In the genomic region with DNA sequence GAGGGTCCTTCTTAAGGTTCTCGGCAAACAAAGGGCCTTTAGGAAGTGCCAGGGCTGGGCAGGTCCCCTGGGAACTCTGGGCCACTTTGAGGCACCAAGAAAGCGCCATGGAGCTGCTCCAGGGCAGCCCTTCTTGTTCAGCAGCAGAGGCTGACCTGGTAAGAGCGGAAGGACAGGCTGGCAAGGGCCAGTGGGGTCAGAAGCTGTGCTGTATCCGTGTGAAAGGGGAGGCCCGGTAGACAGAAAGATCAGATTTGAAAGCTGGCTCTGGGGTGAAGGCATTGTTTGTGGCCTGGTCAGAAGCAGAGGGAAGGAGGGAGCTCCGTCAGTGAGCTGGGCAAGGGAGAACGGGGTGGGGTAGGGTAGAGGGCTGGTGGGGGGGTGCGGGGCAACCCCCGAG, we compare ENCODE assay signal across 20 mouse cellular contexts. TPM values are rescaled to one million over a fixed set of nuclear protein-coding genes. Genes with fewer than 3 reads are reported as not detected.
DNase-seq lines count a peak whose midpoint lies in the region; ATAC-seq and TF ChIP-seq lines count a peak whose summit lies in the region.
"Had no signal": no experiment of that assay in that cellular context is flagged by ENCODE, and none has a peak within 500 bp of the region (broad histone marks: within the 10 kb centered on the region; RNA-seq: fewer than 3 reads in every experiment).

No protein-coding gene starts in this region.

- H3K36me3 ChIP-seq in kidney, embryonic 15.5 days: no peaks in the 10 kb centered on the region
- 0 out of 2 replicates have a peak, but pooled peaks cover 3% of the 10 kb centered on the region for H3K36me3 ChIP-seq in kidney, embryonic 14.5 days (ENCODE audit: control insufficient read depth, insufficient read depth, low read length)
- peaks cover 87% of the 10 kb centered on the region for H3K36me3 ChIP-seq in G1E (replicated peaks)
- H3K36me3 ChIP-seq in embryonic facial prominence, embryonic 15.5 days: no peaks in the 10 kb centered on the region
- H3K36me3 ChIP-seq: hindbrain, embryonic 15.5 days; limb, embryonic 12.5 days; midbrain, embryonic 12.5 days had no signal

- H3K4me2 ChIP-seq in kidney, embryonic 15.5 days: peak overlapping the region; percentile 28
- H3K4me2 ChIP-seq in kidney, embryonic 14.5 days (replicated peaks; ENCODE audit: low read depth, low read length): no peak overlapping the region; the same call in 1 of the 2 replicates
- no peak overlapping the region for H3K4me2 ChIP-seq in embryonic facial prominence, embryonic 15.5 days (replicated peaks)
- H3K4me2 ChIP-seq: hindbrain, embryonic 15.5 days; limb, embryonic 12.5 days; lung, embryonic 14.5 days; midbrain, embryonic 12.5 days had no signal

- WGBS in kidney, embryonic 15.5 days: 32% methylated on average over 9 of the region's 9 CpGs
- 35% methylated on average over 9 of the region's 9 CpGs for WGBS in kidney, embryonic 14.5 days
- 27% methylated on average over 9 of the region's 9 CpGs for WGBS in embryonic facial prominence, embryonic 15.5 days

- peak overlapping the region; percentile 35 for H3K4me3 ChIP-seq in gastrocnemius, adult 2 months
- H3K4me3 ChIP-seq in kidney, embryonic 15.5 days (replicated peaks): no peak overlapping the region
- H3K4me3 ChIP-seq in kidney, embryonic 14.5 days (ENCODE audit: low read length): no peak overlapping the region
- H3K4me3 ChIP-seq in G1E (ENCODE audit: low read depth, low read length): peak overlapping the region; percentile 75; the same call in 1 of the 2 replicates
- no peak overlapping the region for H3K4me3 ChIP-seq in embryonic facial prominence, embryonic 15.5 days (replicated peaks)
- H3K4me3 ChIP-seq: hindbrain, embryonic 15.5 days; limb, embryonic 12.5 days; midbrain, embryonic 12.5 days had no signal

- no peak for DNase-seq in gastrocnemius, adult 2 months
- DNase-seq in gastrocnemius, postnatal 4 days (ENCODE audit: low spot score in 2 of 2): no peak
- no peak for DNase-seq in G1E (ENCODE audit: low spot score)
- DNase-seq in thymus, postnatal 25 days: no peak
- no peak for DNase-seq in thymus, postnatal 10 days (ENCODE audit: low spot score in 2 of 2)
- DNase-seq: adrenal gland, postnatal 25 days; cerebellum, adult 9-10 months; layer of hippocampus, adult 9-11 months; lung, embryonic 14.5 days; lung, postnatal 4 days had no signal

- no peaks in the 10 kb centered on the region for H3K9me3 ChIP-seq in kidney, embryonic 15.5 days (replicated peaks)
- H3K9me3 ChIP-seq in kidney, embryonic 14.5 days (ENCODE audit: control insufficient read depth, low read length): no peaks in the 10 kb centered on the region
- H3K9me3 ChIP-seq in G1E (replicated peaks): no peaks in the 10 kb centered on the region
- H3K9me3 ChIP-seq in embryonic facial prominence, embryonic 15.5 days (replicated peaks): no peaks in the 10 kb centered on the region
- H3K9me3 ChIP-seq: hindbrain, embryonic 15.5 days; limb, embryonic 12.5 days; midbrain, embryonic 12.5 days had no signal

- H3K27me3 ChIP-seq in kidney, embryonic 15.5 days: peaks cover 85% of the 10 kb centered on the region
- H3K27me3 ChIP-seq in kidney, embryonic 14.5 days (ENCODE audit: control insufficient read depth, insufficient read depth, low read length): peaks cover 73% of the 10 kb centered on the region
- no peaks in the 10 kb centered on the region; the same call in 1 of the 2 replicates for H3K27me3 ChIP-seq in G1E (ENCODE audit: insufficient read depth, low read length)
- peaks cover 93% of the 10 kb centered on the region for H3K27me3 ChIP-seq in embryonic facial prominence, embryonic 15.5 days

- intact Hi-C loops in gastrocnemius, adult 2 months (cut with DNase I): no loop called here

- no peak for ATAC-seq in kidney, embryonic 15.5 days (replicated peaks; ENCODE audit: low FRiP score)
- no peak for ATAC-seq in kidney, embryonic 14.5 days (ENCODE audit: low FRiP score, low TSS enrichment)
- no peak for ATAC-seq in G1E (ENCODE audit: extremely low read depth, insufficient number of reproducible peaks, low FRiP score, poor library complexity, severe bottlenecking)
- no peak for ATAC-seq in embryonic facial prominence, embryonic 15.5 days (ENCODE audit: insufficient number of reproducible peaks, low FRiP score, low TSS enrichment, low read depth)
- ATAC-seq: forebrain, embryonic 14.5 days had no signal

- H3K4me1 ChIP-seq in kidney, embryonic 15.5 days: peaks cover 88% of the 10 kb centered on the region
- H3K4me1 ChIP-seq in kidney, embryonic 14.5 days (ENCODE audit: control insufficient read depth, insufficient read depth, low read length): peaks cover 59% of the 10 kb centered on the region
- peaks cover 96% of the 10 kb centered on the region for H3K4me1 ChIP-seq in G1E (ENCODE audit: insufficient read depth, low read depth, low read length)
- H3K4me1 ChIP-seq in embryonic facial prominence, embryonic 15.5 days: peaks cover 58% of the 10 kb centered on the region

- no peak overlapping the region for H3K9ac ChIP-seq in kidney, embryonic 15.5 days
- H3K9ac ChIP-seq in kidney, embryonic 14.5 days (ENCODE audit: low read depth, low read length): no peak overlapping the region; the same call in 1 of the 2 replicates
- no peak overlapping the region for H3K9ac ChIP-seq in embryonic facial prominence, embryonic 15.5 days
- H3K9ac ChIP-seq: hindbrain, embryonic 15.5 days; limb, embryonic 12.5 days; lung, embryonic 14.5 days; midbrain, embryonic 12.5 days had no signal

- H3K27ac ChIP-seq in gastrocnemius, adult 2 months: peak overlapping the region; percentile 80
- peak overlapping the region; percentile 3; the same call in 1 of the 2 replicates for H3K27ac ChIP-seq in kidney, embryonic 15.5 days
- H3K27ac ChIP-seq in kidney, embryonic 14.5 days (ENCODE audit: low read depth, low read length): no peak overlapping the region
- H3K27ac ChIP-seq in embryonic facial prominence, embryonic 15.5 days (replicated peaks): 0 out of 2 replicates have a peak overlapping the region, but pooled peaks have one; percentile 11
- H3K27ac ChIP-seq: hindbrain, embryonic 15.5 days; limb, embryonic 12.5 days; midbrain, embryonic 12.5 days had no signal

- no peak for TF ChIP-seq CTCF in gastrocnemius, adult 2 months (IDR thresholded peaks at IDR 0.05)
- no peak for TF ChIP-seq CTCF in G1E (IDR thresholded peaks at IDR 0.05; ENCODE audit: low read depth, low read length)

RNA-seq across cellular contexts. Expression of gene Tnfaip2, which starts 5.1 kb away (rescaled TPM):
- total RNA-seq in gastrocnemius, adult 2 months (2021): 10 to 100 TPM; 29.1 to 54.8 TPM
- total RNA-seq in gastrocnemius, postnatal 4 days (2021): 10 to 100 TPM in 1 of 2 experiments, 1 to 10 TPM in 1; 7.0 to 10.2 TPM
- 19.5 and 22.9 TPM in 2 replicates for polyA plus RNA-seq in kidney, embryonic 15.5 days (2015; fragmentation: Nextera tagmentation; extraction: Ambion mirVana)
- polyA plus RNA-seq in kidney, embryonic 14.5 days (2014; fragmentation: Nextera tagmentation; extraction: Ambion mirVana): 16.5 and 18.8 TPM in 2 replicates
- total RNA-seq in G1E (2014; fragmentation: Nextera tagmentation): 82.1 and 94.7 TPM in 2 replicates
- total RNA-seq in G1E (2017): 83.6 and 101 TPM in 2 replicates
- polyA plus RNA-seq in G1E (2012): 66.3 and 123 TPM in 2 replicates
- polyA plus RNA-seq in embryonic facial prominence, embryonic 15.5 days (2015; fragmentation: Nextera tagmentation; extraction: Ambion mirVana): 11.8 and 17.6 TPM in 2 replicates

RNA-seq across cellular contexts. Expression of gene Exoc3l4, which starts 30.5 kb away (rescaled TPM):
- total RNA-seq in gastrocnemius, adult 2 months (2021): 1 to 10 TPM in 1 of 2 experiments, under 1 TPM in 1; 0.56 to 1.5 TPM
- 1 to 10 TPM; 5.0 to 6.1 TPM for total RNA-seq in gastrocnemius, postnatal 4 days (2021)
- 16.8 and 17.8 TPM in 2 replicates for polyA plus RNA-seq in kidney, embryonic 15.5 days (2015; fragmentation: Nextera tagmentation; extraction: Ambion mirVana)
- polyA plus RNA-seq in kidney, embryonic 14.5 days (2014; fragmentation: Nextera tagmentation; extraction: Ambion mirVana): 10.8 and 10.9 TPM in 2 replicates
- total RNA-seq in G1E (2014; fragmentation: Nextera tagmentation) (not detected in 2 replicates), G1E (2017) (0.27 TPM in 1 of 2 replicates, not detected in the other)
- polyA plus RNA-seq in G1E (2012): not detected in 2 replicates
- 10.6 and 11.1 TPM in 2 replicates for polyA plus RNA-seq in embryonic facial prominence, embryonic 15.5 days (2015; fragmentation: Nextera tagmentation; extraction: Ambion mirVana)

RNA-seq across cellular contexts. Expression of gene Gm266, which starts 38.3 kb away (rescaled TPM):
- total RNA-seq in gastrocnemius, adult 2 months (2021): under 1 TPM; 0.20 to 0.33 TPM
- 1 to 10 TPM; 6.9 to 7.5 TPM for total RNA-seq in gastrocnemius, postnatal 4 days (2021)
- polyA plus RNA-seq in kidney, embryonic 15.5 days (2015; fragmentation: Nextera tagmentation; extraction: Ambion mirVana): 91.7 and 93.3 TPM in 2 replicates
- 123 and 137 TPM in 2 replicates for polyA plus RNA-seq in kidney, embryonic 14.5 days (2014; fragmentation: Nextera tagmentation; extraction: Ambion mirVana)
- total RNA-seq in G1E (2014; fragmentation: Nextera tagmentation) (not detected in 2 replicates), G1E (2017) (0.11 TPM in 1 of 2 replicates, not detected in the other)
- polyA plus RNA-seq in G1E (2012): not detected in 2 replicates
- polyA plus RNA-seq in embryonic facial prominence, embryonic 15.5 days (2015; fragmentation: Nextera tagmentation; extraction: Ambion mirVana): 20.8 and 24.6 TPM in 2 replicates
- total RNA-seq: adrenal gland, postnatal 25 days; CH12.LX; heart, adult 18-20 months had no signal

RNA-seq across cellular contexts. Expression of gene Lbhd2, which starts 40.7 kb away (rescaled TPM):
- not detected for total RNA-seq in gastrocnemius, adult 2 months (2021)
- under 1 TPM in 1 of 2 experiments, not detected in 1; 0.59 TPM for total RNA-seq in gastrocnemius, postnatal 4 days (2021)
- polyA plus RNA-seq in kidney, embryonic 15.5 days (2015; fragmentation: Nextera tagmentation; extraction: Ambion mirVana): 5.5 and 7.0 TPM in 2 replicates
- 5.8 and 9.9 TPM in 2 replicates for polyA plus RNA-seq in kidney, embryonic 14.5 days (2014; fragmentation: Nextera tagmentation; extraction: Ambion mirVana)
- total RNA-seq in G1E (2014; fragmentation: Nextera tagmentation): not detected in 2 replicates
- total RNA-seq in G1E (2017): not detected in 2 replicates
- polyA plus RNA-seq in G1E (2012): not detected in 2 replicates
- 3.7 and 5.0 TPM in 2 replicates for polyA plus RNA-seq in embryonic facial prominence, embryonic 15.5 days (2015; fragmentation: Nextera tagmentation; extraction: Ambion mirVana)
- total RNA-seq: CH12.LX; heart, adult 18-20 months had no signal
- polyA plus RNA-seq: heart, postnatal 0 days had no signal

Comparison
In these comparisons a context has a peak if more than half of its experiments do, and no peak if none do; other contexts are left out.
1. H3K4me3 ChIP-seq: peak in gastrocnemius, adult 2 months (single experiment) and G1E (single experiment); none in kidney, embryonic 15.5 days (single experiment), kidney, embryonic 14.5 days (single experiment) and embryonic facial prominence, embryonic 15.5 days (single experiment).
2. RNA of gene Exoc3l4, which starts 30.5 kb away (polyA plus RNA-seq): 16.8 to 17.8 TPM in kidney, embryonic 15.5 days, 10.6 to 11.1 TPM in embryonic facial prominence, embryonic 15.5 days and 10.8 to 10.9 TPM in kidney, embryonic 14.5 days; not detected in G1E; every median in the first group is over 10 times any median in the second.
3. RNA of gene Gm266, which starts 38.3 kb away (polyA plus RNA-seq): 123 to 137 TPM in kidney, embryonic 14.5 days, 91.7 to 93.3 TPM in kidney, embryonic 15.5 days and 20.8 to 24.6 TPM in embryonic facial prominence, embryonic 15.5 days; not detected in G1E; every median in the first group is over 10 times any median in the second.